Mouse (Mus musculus): Measurements from ENCODE around the gene Btbd6.

Gene Btbd6

DNA sequence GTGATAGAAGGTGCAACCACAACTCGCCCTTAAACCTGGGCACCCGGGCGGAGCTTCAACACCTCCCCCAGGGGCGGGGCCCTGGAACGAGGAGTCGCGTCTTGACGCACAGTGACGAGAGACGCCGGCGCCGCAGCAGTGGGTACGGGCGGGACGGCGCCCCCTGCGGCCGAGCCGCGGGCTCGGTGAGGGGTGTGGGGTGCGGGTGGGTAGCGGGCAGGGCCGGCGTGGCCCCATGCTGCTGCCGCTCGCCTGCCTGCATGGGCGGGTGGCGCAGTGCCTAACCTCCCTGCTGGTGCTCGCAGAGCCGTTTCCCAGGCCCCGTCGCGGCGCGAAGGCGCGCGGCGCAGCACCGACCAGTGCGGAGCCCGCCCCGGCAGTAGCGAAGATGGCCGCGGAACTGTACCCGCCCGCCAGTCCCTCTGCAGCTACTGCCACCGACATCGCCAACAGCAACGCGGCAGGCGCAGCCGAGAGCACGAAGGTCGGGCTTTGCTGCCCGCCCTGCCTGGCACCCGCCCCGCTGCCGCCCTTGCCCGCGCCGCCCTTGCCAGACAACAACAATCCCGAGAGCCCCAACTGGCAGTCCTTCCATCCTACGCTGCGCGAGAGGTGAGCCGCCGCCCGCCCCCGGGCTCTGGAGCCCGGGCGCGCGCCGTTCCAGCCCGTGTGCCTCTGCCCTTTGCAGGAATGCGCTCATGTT, at the start of gene Btbd6:
Gene Btbd6, plus strand, starts transcription at position 112 of the 703 bp plus-strand sequence.
- peak; percentile 96 for DNase-seq (ENCODE audit: low spot score)

DNA sequence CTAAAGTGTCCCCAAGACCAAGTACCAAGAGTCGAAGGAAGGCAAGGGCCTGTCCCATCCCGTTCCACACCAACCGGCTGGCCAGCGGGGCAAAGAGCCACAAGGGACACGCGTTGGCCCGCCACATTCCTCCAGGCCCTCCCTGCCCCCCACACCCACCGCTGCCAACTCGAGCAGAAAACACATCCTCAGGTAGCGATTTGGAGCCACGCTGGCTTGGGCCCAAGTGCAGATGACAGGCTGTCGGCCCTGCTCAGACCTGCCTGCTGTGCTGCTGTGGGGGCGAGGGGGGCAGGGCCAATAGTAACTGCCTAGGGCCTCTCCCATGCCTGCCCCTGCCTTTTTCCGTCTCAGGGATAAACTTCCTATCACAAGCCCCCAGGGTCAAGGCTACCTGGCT, 49.0 kb upstream of the Btbd6 start:
- DNase-seq (ENCODE audit: low spot score), result no peak

DNA sequence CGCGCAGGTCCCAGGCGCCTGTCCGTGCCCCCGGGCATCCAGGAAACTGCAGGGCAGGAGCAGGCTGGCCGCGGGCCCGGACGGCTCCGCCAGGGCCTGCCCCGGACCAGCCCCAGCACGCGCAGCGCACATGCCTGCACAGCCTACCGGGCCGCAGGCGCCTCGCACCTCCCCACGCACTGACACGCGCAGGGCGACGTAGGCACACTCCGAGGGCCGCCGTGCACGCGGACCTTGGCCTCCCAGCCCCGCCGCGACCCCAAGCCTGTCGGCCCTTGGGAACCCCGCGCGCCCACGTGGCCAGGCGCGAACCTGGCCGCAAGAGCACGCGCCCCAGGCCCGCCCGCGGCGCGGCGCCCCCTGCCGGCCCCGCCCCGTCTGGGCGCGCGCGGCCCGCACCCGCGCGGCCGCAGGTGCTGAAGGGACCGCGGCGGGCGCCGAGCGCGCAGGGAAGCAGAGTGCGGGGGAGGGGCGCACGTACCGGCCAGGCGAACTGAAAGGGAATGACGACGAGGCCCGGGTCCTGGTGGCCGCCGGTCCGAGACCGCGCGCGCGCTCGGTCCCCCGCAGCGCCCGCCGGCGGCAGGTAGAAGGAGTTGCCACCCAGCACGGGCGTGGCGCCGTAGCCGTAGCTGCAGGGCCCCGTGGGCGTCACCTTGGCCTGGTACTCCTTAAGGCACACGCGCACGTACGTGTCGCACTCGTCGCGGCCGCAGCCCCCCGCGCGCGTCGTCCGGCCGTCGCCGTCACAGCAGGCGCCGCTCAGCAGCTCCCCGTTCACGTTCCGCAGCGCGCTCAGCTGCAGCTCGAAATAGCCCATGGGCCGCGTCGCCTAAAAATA, 47.7 kb upstream of the Btbd6 start:
- peak; percentile 35 for DNase-seq (ENCODE audit: low spot score)

DNA sequence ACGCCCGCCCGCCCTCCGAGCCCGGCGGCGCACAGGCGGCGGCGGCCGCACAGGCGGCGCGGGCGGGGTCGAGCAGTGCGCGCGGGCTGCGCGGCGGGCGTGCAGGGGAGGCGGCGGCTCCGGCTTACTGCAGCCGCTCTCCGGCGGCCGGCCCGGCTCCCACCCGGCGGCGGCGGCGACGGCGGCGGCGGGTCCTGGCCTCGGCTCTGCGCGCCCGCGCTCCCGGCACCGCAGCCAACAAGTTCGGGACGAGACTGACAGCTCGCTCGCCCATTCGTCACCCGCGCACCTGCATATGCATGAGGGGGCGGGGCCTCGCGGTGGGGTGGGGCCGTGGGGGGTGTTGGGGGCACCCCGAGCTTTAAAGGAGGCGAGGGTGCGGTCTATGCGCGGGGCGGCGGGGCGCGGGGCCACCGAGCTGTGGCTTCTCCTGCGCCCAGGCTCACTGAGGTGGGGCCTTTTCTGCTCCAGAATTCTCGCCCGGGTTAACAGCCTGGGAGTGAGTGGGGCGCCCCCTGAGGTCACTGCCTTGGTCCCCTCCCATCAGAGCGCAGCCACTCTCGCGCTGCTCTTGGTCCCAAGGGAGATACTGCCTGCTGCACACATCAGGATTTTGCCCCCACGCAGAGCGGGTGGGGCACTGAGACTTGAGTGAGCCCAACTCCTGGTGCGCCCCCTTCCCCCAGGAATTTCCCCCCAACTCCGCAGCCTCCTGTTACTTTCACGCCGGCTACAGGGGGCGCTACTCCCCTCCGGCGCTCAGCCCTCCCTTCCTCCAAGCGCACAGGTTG, 46.5 kb upstream of the Btbd6 start, which contains the start of gene Jag2:
Gene Jag2, minus strand, starts transcription at position 215 of the 791 bp plus-strand sequence.
- no peak for DNase-seq (ENCODE audit: low spot score)

DNA sequence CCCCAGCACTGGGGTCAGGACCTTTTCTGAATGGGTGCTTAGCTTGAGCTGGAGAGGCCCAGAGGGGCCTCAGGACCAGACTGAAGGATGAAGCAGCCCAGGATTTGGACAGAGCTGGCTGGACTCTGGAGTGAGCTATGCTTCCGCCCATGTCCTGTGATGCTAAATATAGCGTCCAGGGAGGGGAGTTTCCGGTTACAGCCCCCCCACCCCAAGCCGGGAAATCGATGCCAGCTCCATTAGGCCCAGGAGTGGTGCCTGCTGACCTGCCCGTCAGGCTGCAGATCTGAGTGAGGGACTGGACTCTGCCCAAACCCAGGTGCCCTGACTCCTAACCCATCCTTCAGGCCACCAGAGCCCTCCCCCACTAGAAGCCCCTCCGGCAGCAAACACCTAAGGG, 43.6 kb upstream of the Btbd6 start:
- no peak for DNase-seq (ENCODE audit: low spot score)

DNA sequence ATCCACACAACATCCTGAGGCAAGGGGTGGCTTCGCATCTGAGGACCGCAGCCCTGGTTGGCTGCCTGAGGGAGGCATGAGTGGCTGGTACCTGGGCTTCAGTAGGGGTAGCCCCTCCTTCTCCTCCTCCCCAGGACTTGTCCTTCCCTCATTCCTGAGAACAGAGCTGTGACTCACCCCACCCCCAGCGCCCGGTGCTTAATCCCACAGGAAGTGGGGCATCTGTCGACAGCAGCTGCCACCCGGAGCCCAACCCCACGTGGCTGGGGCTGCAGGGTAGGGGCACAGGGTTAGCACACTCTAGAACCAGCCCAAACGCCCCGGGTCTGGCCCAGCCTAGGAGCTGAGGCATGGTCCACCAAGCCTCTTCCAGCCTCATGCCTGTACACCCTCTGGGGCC, 38.4 kb upstream of the Btbd6 start:
- no peak for DNase-seq (ENCODE audit: low spot score)

DNA sequence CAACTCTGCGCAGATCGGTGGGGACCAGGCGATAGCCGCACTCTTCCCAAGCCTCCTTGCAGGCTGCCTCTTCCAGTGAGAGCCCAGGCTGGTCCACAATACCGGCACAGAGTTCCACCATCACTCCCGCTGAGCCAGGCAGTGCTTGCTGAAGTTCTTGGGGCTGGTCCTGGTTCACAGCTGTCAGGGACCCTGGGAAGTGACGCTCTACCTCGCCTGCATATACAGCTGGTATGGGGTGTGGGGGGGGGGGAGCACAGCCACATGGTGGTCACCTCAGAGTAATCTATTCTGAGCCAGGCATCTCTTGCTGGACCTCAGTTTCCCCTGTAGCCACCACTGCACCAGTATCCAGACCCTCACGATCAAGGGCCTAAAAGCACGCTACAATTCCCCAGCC, 37.9 kb upstream of the Btbd6 start:
- no peak for DNase-seq (ENCODE audit: low spot score)

DNA sequence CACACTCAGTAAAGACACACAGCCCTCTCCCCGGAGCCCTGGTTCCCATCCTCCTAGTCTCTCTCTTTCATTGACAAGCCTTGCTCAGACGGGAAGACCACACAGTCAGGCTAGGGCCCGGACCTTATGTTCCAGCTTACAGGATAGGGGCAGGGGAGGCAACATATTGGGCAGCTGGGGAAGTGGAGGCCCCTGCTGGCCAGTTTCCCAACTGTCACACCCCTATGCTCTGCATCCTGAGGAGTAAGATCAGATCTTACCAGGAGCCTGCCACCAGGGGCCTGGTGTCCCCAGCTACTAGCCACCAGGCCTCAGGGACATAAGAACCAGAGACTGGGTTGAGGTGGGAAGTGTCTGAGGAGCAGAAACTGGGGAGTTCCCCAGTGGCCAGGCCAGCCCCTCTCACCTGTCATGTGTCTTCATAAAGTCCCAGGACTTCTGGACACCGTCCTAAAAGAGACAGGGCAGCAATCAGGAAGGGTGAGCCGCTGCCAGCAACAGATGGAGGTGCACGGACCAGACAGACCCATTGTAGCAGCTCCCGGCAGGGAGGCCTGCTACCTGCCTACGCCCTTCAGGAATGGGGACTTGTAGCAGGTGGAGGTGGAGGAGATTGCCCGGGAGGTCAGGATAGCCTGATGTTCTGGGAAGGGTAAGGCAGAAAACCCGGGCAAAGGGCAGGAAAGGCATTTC, 37.3 kb upstream of the Btbd6 start:
- no peak for DNase-seq (ENCODE audit: low spot score)

DNA sequence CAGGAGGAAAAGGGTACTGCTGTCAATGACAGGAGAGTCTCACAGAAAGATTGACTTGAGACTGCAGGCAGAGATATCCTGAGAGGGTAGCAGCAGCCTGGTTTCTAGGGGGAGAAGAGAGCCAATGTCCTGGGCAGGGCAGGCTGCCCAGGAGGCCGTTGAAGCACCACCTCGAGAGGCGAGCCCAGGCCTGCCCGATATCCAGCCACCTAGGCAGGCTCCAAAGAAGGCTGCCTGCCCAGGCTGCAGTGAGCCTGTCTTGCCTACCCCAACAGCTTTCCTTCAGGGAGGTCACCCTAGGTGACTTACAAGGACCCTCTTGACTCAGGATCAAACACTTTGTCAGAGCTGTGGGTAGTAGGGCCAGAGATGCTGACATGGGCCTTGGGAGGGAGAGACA, 36.0 kb upstream of the Btbd6 start:
- no peak for DNase-seq (ENCODE audit: low spot score)

DNA sequence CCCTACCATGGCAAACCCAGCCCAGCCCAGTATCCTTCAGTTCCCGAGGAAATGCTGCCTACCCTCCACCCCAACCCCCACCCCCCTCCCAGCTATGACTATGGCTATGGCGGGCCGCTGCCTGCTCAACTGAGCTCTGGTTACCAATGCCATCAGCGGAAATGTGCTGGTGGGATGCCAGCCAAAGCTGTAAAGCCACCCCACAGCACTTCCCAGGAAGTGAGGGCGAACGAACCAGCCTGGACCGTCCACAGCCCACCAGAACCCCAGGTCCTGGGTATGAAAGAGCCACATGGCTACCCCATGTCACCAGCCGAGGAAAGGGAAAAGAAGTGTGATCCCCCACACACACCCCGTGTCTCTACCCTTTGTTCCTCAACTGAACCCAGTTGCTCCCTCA, 35.6 kb upstream of the Btbd6 start:
- DNase-seq (ENCODE audit: low spot score), result no peak

DNA sequence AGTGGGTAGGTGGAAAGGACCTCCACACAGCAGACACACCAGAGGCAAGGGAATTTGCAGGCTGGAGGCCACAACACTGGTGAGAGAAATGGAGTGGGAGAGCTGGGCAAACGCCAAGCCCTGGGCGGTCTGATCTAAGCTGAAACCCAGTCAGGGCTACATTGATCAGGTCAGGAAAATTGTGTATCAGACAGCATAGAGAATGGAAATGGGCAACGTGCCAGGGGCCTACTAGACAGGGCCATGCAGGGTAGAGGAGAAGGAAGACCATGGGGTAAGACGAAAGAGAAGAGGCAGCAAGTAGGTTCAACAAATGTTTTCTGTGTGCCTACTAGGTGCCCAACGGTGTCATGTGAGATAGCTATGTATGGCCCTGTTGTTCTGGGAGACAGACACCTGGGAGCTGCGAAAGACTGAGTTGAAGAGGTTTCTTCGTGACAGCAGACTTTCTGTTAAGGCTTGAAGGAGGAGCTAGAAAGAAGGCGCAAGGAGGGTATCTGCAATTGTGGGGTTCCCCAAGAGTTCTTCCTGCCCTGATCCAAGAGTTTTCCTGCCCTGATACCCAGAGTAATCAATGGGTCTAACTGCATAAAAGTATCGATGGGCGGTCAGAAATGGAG, 35.0 kb upstream of the Btbd6 start:
- DNase-seq (ENCODE audit: low spot score), result no peak

DNA sequence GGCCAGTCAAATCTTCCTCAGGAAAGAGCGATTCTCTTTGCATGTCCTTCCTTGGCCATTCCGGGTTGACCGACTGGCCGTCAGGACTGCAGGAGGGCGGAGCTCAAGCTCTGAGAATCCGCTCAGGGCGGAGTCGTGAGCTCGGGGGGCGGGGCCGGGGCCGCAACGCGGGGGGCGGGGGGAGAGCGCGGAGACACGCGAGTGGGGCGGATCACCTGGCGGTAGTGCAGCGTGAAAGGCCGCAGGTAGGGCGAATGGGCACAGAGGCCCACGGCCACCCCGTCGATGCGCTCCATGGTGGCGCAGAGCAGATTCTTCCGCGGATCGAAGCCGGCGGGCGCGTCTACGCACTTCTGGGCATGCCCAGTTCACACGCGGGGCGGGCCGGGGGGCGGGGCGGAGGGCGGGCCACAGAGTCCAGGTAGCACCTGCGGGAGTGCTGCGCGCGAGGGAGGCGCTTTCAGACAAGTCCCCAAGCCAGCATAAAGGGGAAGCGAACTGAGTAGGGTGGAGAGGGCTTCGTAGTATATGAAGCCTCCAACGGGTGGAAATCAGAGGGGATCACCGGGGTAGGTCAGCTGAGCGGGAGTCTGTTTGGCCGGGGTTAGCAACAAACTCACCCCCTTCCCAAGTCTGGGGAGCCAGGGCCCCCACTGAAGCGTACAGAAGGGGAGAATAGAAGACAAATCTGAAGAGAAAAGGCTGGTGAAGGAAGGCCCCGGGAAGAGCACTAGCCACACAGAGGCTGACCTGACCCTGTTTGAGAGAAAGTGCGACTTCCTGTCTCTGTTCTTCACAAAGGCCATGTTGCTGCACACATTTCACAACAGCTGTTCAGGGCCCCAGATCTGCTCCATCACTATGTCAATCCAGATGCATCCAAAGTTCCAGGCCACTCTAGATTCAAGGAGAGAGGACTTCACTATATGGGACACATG, 34.2 kb upstream of the Btbd6 start, which contains the start of gene Nudt14:
Gene Nudt14, minus strand, starts transcription at position 349 of the 938 bp plus-strand sequence.
- peak; percentile 67 for DNase-seq (ENCODE audit: low spot score)

DNA sequence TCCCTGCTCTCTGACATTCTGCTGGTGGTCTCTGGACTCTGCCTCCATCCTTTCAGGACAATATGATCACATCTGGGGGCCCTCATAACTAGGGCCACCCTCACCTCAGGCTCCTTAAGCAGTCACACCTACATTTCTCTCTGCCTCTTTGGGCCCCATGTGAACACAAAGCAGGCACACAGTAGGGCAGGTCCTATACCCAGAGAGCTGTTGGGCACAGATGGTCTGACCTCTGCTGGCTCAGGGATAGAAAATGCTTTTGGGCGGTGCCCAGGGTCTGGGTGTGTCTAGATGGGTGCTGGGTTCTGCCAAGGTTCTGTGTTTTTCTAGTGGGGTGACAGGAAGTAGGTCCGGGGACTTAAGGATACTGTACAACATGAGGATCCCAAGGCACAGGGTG, 32.6 kb upstream of the Btbd6 start:
- no peak for DNase-seq (ENCODE audit: low spot score)

DNA sequence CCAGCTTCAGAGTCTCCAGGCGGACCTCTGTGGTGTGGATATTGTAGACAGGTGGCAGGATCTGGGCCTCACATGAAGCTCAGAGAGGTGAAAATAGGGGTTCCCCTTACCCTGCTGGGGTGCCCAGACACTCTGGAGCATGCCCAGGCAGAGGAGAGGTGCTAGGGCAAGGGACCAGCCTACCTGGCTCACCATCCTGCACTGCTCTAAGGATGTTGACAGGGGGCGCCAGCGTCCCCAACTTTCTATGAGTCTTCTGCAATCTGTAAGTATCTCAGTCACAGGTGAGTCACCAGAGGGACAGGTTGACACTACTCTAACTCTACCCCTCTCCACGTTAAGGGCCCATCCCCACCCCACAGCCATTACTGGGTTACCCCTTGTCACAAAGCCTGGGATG, 29.0 kb upstream of the Btbd6 start:
- peak; percentile 49 for DNase-seq (ENCODE audit: low spot score)

DNA sequence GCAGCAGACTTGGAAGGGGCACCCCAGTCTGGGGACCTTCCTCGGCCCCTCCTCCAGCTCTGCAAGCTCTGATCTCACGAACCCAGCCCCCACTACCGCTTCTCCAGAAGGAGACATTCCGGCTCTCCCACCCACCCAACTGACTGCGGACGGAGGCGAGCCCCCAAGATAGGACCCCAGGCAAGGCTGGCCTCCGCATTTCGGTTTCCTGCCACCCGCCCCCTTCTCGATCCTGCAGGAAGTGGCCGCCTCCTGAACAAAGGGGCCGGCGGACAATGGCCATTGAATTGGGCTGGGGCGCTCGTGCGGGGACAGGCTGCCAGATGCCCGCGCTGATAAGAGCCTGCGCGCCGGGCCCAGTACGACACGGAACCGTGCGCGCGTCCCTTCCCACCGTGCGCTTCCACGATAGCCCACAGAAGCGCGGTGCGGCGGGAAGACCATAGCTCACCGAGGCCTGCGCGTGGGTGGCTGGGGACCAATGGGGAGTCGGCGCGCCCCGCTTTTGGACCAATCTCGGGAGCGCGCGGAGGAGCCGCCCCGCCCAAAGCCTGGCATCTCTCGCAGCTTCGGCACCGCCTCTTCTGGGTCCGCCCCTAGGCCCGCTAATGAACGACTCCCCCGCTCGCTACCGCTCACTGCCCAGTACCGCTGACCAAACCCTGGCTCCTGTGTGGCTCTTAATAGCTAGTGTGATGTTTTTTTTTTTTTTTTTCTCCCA, 26.1 kb upstream of the Btbd6 start:
- peak; percentile 79 for DNase-seq (ENCODE audit: low spot score)

DNA sequence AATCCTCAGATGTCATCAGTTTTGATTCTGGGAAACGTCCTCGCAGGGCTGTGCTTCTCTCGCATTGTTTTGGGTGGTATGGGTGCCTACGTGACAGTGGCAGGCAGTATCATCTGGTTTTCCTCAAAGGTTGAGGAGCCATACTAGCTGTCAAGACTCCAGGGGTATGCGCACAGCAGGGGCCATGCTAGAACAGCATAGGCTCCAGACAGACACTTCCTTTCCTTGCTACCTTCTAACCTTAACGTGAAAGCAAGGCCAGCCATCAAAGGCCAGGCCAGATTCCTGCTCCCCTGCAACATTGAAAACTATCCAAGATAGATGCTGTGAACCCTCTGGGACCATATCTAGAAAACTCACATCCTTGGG, 25.5 kb upstream of the Btbd6 start:
- no peak for DNase-seq (ENCODE audit: low spot score)

DNA sequence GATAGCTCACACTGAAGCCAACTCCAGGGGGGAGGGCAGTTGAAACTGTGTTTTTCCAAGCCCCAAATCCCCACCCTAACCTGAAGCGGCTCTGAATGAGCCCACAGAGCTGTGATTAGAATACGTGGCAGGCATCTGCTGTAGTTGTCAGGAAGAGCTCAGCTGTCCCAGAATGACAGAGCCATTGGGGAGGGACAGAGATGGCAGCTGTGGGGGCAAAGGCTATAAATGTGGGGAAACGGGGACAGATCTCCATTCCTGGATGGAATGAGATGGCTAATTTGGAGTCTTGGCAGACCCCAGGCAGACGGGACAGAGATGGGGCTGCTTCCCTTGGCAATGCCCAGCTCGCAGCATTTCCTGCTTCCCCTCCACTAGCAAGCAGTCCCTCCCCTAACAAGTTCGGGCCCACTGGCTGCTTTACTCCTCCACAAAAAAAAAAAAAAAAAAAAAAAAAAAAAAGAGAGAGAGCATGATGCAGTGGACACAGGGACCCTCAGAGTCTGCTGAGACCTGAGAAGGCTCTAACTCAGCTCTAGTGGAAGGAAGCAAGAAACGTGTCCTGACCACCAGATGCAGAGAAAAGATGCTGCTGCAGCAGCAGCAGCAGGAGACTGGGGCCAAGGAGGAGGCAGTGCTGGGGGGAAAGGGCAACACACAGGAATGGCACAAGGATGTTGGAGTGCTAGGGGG, 25.0 kb upstream of the Btbd6 start:
- DNase-seq (ENCODE audit: low spot score), result no peak

DNA sequence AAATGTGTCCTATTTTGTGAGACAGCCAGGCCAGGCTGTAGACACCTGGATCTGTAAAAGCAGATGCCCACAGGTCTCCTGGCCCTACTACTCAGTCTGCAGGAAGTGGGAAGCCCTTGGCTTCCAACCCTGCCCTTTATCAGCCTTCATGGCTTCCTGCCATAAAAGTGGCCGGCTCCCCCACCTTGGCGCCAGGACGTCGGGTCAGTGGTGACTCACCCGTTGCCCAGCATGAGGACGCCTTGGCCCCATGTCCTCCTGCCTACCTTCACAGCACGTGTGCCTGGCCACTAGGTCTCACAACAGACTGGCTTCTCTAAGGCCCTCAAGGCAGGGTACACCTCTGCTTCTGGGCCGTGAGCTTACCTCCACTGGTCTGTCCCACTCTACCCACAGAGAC, 23.8 kb upstream of the Btbd6 start:
- DNase-seq (ENCODE audit: low spot score), result no peak

DNA sequence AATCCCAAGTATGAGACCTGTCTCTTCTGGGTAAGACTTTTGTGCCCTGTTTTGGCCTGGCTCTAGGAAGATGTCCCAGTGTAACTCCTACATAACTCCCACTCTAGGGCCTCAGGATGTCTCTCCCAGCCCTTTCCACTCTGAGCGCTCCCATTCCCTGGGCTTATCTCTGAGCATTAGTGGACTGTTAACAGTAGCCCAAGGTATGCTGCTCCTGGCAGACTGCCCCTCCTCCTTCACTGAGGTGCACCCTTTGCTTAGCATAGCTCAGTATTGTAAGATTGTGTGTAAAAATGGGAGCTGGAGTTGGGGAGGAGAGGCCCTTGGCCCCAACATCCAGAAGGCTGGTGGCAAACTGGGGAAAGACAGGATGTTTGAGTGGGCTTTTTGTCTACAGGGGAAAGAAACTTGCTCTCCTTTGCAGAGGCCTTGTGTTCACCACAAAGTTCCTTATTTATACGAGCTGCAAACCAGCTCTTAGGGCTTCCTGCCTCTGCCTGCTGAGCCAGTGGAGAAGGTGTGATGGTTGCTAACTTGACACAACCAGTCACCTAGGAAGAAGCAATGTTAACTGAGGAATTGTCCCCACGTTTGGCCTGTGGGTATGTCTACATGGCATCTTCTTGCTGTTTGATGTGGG, 23.2 kb upstream of the Btbd6 start:
- no peak for DNase-seq (ENCODE audit: low spot score)
